Mouse (Mus musculus) liver, postnatal 0 days (tissue): Measurements from ENCODE around the gene Ncln.

Source experiments
- CTCF ChIP-seq: sonication (generic); IDR thresholded peaks from 2 replicates; pipeline ENCODE4 v1.5.1; 2016; ENCODE audit warnings: antibody characterized with exemption, low read depth
- EP300 ChIP-seq: IDR thresholded peaks from 2 replicates; pipeline ENCODE4 v1.6.1; 2016; ENCODE audit warnings: antibody characterized with exemption, low read depth, mild to moderate bottlenecking

GRCm38 (mm10) chr10:81485479-81486018, 10.6 kb downstream of the Ncln start:
- TF ChIP-seq EP300: no peak
- no peak for TF ChIP-seq CTCF
